Mouse (Mus musculus) megakaryocyte, embryonic 14.5 days (primary cell): ENCODE results near the gene Itk.

Experiments
- FLI1 ChIP-seq: IDR thresholded peaks from 2 replicates; pipeline ENCODE4 v1.6.1; 2012; ENCODE audit warnings: low read length, inconsistent platforms, mixed read lengths
- GATA1 ChIP-seq: IDR thresholded peaks from 3 replicates; pipeline ENCODE4 v1.6.1; 2012; ENCODE audit warnings: mixed read lengths, low read length, inconsistent platforms, borderline replicate concordance

DNA sequence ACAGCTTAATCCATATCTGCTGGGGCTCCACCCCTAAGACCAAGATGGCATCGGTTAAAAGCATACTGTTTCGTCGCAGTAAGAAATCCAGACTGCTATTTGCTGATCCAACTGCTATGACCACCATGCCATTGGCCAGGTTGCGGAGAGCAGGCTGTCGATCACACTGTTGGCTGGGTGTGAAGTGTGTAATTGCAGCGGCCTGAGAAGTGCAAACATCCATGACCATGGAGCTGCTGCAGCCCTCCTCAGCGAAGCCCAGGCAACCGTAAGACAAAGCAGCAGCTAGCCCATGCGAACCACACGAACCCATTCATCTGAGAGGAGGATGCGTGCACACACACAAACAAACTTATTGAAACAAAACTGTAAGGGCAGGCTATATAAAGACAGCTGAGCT is 94.9 kb downstream of the Itk start:
- TF ChIP-seq FLI1 (no peak), GATA1 (no peak)
